In genomic region chr12:112723028-112723330, GRCm38 (mm10) we compare ENCODE assay signal across 7 mouse cellular contexts. TPM values are rescaled to one million over a fixed set of nuclear protein-coding genes. Genes with fewer than 3 reads are reported as not detected.
DNase-seq lines count a peak whose midpoint lies in the region; ATAC-seq and TF ChIP-seq lines count a peak whose summit lies in the region.

No protein-coding gene starts in this region.

- intact Hi-C loops in left cerebral cortex, postnatal 25 days (cut with DNase I): loop anchor here (2.0 kb wide), 1 partner anchor 48 kb away; the partner anchor contains the start of gene Akt1

- TF ChIP-seq POLR2A in olfactory bulb, adult 2 months (IDR thresholded peaks at IDR 0.05; ENCODE audit: insufficient read depth, low read depth, low read length): no peak

- H3K27ac ChIP-seq in lung, embryonic 15.5 days: 0 out of 2 replicates have a peak overlapping the region, but pooled peaks have one; percentile 97
- no peak overlapping the region for H3K27ac ChIP-seq in forebrain, embryonic 13.5 days
- no peak overlapping the region for H3K27ac ChIP-seq in limb, embryonic 13.5 days
- H3K27ac ChIP-seq in olfactory bulb, adult 2 months (ENCODE audit: insufficient read depth, low read depth, low read length): no peak overlapping the region; the same call in 1 of the 2 replicates

- no peak for DNase-seq in lung, postnatal 14 days
- DNase-seq in layer of hippocampus, adult 9-10 months (ENCODE audit: low spot score): no peak
- no peak for DNase-seq in left cerebral cortex, postnatal 25 days (ENCODE audit: low spot score in 2 of 2)

- H3K4me3 ChIP-seq in lung, embryonic 15.5 days: peak overlapping the region; percentile 83
- peak overlapping the region; percentile 84 for H3K4me3 ChIP-seq in forebrain, embryonic 13.5 days
- peak overlapping the region; percentile 88 for H3K4me3 ChIP-seq in limb, embryonic 13.5 days
- H3K4me3 ChIP-seq in olfactory bulb, adult 2 months (ENCODE audit: insufficient read depth, low read depth, low read length): peak overlapping the region; percentile 98

- peaks cover 4% of the 10 kb centered on the region; the same call in 1 of the 2 replicates for H3K36me3 ChIP-seq in lung, embryonic 15.5 days
- H3K36me3 ChIP-seq in forebrain, embryonic 13.5 days (ENCODE audit: poor library complexity, severe bottlenecking): 0 out of 2 replicates have a peak, but pooled peaks cover 2% of the 10 kb centered on the region
- peaks cover 31% of the 10 kb centered on the region for H3K36me3 ChIP-seq in limb, embryonic 13.5 days

- 14% methylated on average over 5 of the region's 5 CpGs for WGBS in lung, embryonic 15.5 days
- 3% methylated on average over 4 of the region's 5 CpGs for WGBS in forebrain, embryonic 13.5 days
- 7% methylated on average over 5 of the region's 5 CpGs for WGBS in limb, embryonic 13.5 days
- 15% methylated on average over 5 of the region's 5 CpGs for WGBS in olfactory bulb, adult 2 months

- TF ChIP-seq CTCF in olfactory bulb, adult 2 months (IDR thresholded peaks at IDR 0.05; ENCODE audit: insufficient read depth, low read depth, low read length): no peak

- peaks cover 19% of the 10 kb centered on the region for H3K27me3 ChIP-seq in lung, embryonic 15.5 days
- peaks cover 30% of the 10 kb centered on the region for H3K27me3 ChIP-seq in forebrain, embryonic 13.5 days
- peaks cover 12% of the 10 kb centered on the region; the same call in 1 of the 2 replicates for H3K27me3 ChIP-seq in limb, embryonic 13.5 days

- peak overlapping the region; percentile 98 for H3K4me2 ChIP-seq in lung, embryonic 15.5 days
- H3K4me2 ChIP-seq in forebrain, embryonic 13.5 days: peak overlapping the region; percentile 98
- peak overlapping the region; percentile 90 for H3K4me2 ChIP-seq in limb, embryonic 13.5 days (replicated peaks)

- H3K9me3 ChIP-seq in lung, embryonic 15.5 days: no peaks in the 10 kb centered on the region
- H3K9me3 ChIP-seq in forebrain, embryonic 13.5 days (replicated peaks): no peaks in the 10 kb centered on the region
- no peaks in the 10 kb centered on the region for H3K9me3 ChIP-seq in limb, embryonic 13.5 days

- no peak for ATAC-seq in lung, embryonic 15.5 days (ENCODE audit: borderline replicate concordance, extremely low read depth, low FRiP score, low TSS enrichment)
- ATAC-seq in forebrain, embryonic 13.5 days: peak; percentile 4; the same call in 1 of the 2 replicates
- 0 out of 2 replicates have a peak, but pooled peaks have one; percentile 3 for ATAC-seq in limb, embryonic 13.5 days (ENCODE audit: low FRiP score, low read depth)

- H3K4me1 ChIP-seq in lung, embryonic 15.5 days: peaks cover 35% of the 10 kb centered on the region
- H3K4me1 ChIP-seq in forebrain, embryonic 13.5 days: peaks cover 43% of the 10 kb centered on the region
- peaks cover 34% of the 10 kb centered on the region for H3K4me1 ChIP-seq in limb, embryonic 13.5 days
- H3K4me1 ChIP-seq in olfactory bulb, adult 2 months (ENCODE audit: control insufficient read depth, insufficient read depth, low read length): peaks cover 39% of the 10 kb centered on the region

- H3K9ac ChIP-seq in lung, embryonic 15.5 days: peak overlapping the region; percentile 69
- H3K9ac ChIP-seq in forebrain, embryonic 13.5 days: peak overlapping the region; percentile 89
- H3K9ac ChIP-seq in limb, embryonic 13.5 days: peak overlapping the region; percentile 88

RNA-seq across cellular contexts. Expression of gene Cep170b, which starts 2.7 kb away (rescaled TPM):
- 18.6 and 20.8 TPM in 2 replicates for polyA plus RNA-seq in lung, embryonic 15.5 days (2015; fragmentation: Nextera tagmentation; extraction: Ambion mirVana)
- 11.0 and 13.1 TPM in 2 replicates for polyA plus RNA-seq in forebrain, embryonic 13.5 days (2015; fragmentation: Nextera tagmentation; extraction: Ambion mirVana)
- 14.7 and 16.6 TPM in 2 replicates for polyA plus RNA-seq in limb, embryonic 13.5 days (2015; fragmentation: Nextera tagmentation; extraction: Ambion mirVana)
- not detected in 2 replicates for polyA plus RNA-seq in olfactory bulb, adult 2 months (2012; ENCODE audit: insufficient read depth, insufficient read length, low replicate concordance, missing spikeins)
- total RNA-seq in left cerebral cortex, postnatal 25 days (2021): 100 to 1,000 TPM; 246 TPM

RNA-seq across cellular contexts. Expression of gene Pld4, which starts 37.5 kb away (rescaled TPM):
- polyA plus RNA-seq in lung, embryonic 15.5 days (2015; fragmentation: Nextera tagmentation; extraction: Ambion mirVana): 12.7 and 17.9 TPM in 2 replicates
- polyA plus RNA-seq in forebrain, embryonic 13.5 days (2015; fragmentation: Nextera tagmentation; extraction: Ambion mirVana): 2.9 and 3.8 TPM in 2 replicates
- polyA plus RNA-seq in limb, embryonic 13.5 days (2015; fragmentation: Nextera tagmentation; extraction: Ambion mirVana): 6.1 and 7.2 TPM in 2 replicates
- polyA plus RNA-seq in olfactory bulb, adult 2 months (2012; ENCODE audit: insufficient read depth, insufficient read length, low replicate concordance, missing spikeins): not detected in 2 replicates
- 10 to 100 TPM in 1 of 2 experiments, 1 to 10 TPM in 1; 9.3 to 10.7 TPM for total RNA-seq in left cerebral cortex, postnatal 25 days (2021)

RNA-seq across cellular contexts. Expression of gene Zbtb42, which starts 44.4 kb away (rescaled TPM):
- polyA plus RNA-seq in lung, embryonic 15.5 days (2015; fragmentation: Nextera tagmentation; extraction: Ambion mirVana): 11.4 TPM in 2 replicates
- polyA plus RNA-seq in forebrain, embryonic 13.5 days (2015; fragmentation: Nextera tagmentation; extraction: Ambion mirVana): 2.1 and 2.4 TPM in 2 replicates
- 2.2 and 2.4 TPM in 2 replicates for polyA plus RNA-seq in limb, embryonic 13.5 days (2015; fragmentation: Nextera tagmentation; extraction: Ambion mirVana)
- not detected in 2 replicates for polyA plus RNA-seq in olfactory bulb, adult 2 months (2012; ENCODE audit: insufficient read depth, insufficient read length, low replicate concordance, missing spikeins)
- total RNA-seq in left cerebral cortex, postnatal 25 days (2021): 1 to 10 TPM in 1 of 2 experiments, under 1 TPM in 1; 0.76 to 1.3 TPM

RNA-seq across cellular contexts. Expression of gene Akt1, which starts 48.3 kb away (rescaled TPM):
- polyA plus RNA-seq in lung, embryonic 15.5 days (2015; fragmentation: Nextera tagmentation; extraction: Ambion mirVana): 145 and 157 TPM in 2 replicates
- 46.4 and 50.3 TPM in 2 replicates for polyA plus RNA-seq in forebrain, embryonic 13.5 days (2015; fragmentation: Nextera tagmentation; extraction: Ambion mirVana)
- polyA plus RNA-seq in limb, embryonic 13.5 days (2015; fragmentation: Nextera tagmentation; extraction: Ambion mirVana): 62.5 and 71.0 TPM in 2 replicates
- not detected in 2 replicates for polyA plus RNA-seq in olfactory bulb, adult 2 months (2012; ENCODE audit: insufficient read depth, insufficient read length, low replicate concordance, missing spikeins)
- 100 to 1,000 TPM; 138 to 140 TPM for total RNA-seq in left cerebral cortex, postnatal 25 days (2021)
